Mouse (Mus musculus) forelimb bud, embryonic 11.5 days (tissue): ENCODE measurements at regions not wholly inside any gene's neighbourhood (a gene's known extent, or its start where the extent isn't known, plus 50 kb on each side); places are given as distances from the start of the nearest gene placed in this dataset.

Experiments used
- DNase-seq: peaks from one replicate; pipeline ENCODE4 v3.0.0-alpha.2; 2012; ENCODE audit warnings: low read depth, low spot score

GRCm38 (mm10) chr3:25240196-25240595, 96.1 kb upstream of the Naaladl2 start:
- no peak for DNase-seq

GRCm38 (mm10) chr3:25220601-25221000, 76.5 kb upstream of the Naaladl2 start:
- peak; percentile 12 for DNase-seq

- DNase-seq, result no peak
These were observed 64.1 kb upstream of the Naaladl2 start for GRCm38 (mm10) chr3:25208041-25208685.
